In the genomic region with DNA sequence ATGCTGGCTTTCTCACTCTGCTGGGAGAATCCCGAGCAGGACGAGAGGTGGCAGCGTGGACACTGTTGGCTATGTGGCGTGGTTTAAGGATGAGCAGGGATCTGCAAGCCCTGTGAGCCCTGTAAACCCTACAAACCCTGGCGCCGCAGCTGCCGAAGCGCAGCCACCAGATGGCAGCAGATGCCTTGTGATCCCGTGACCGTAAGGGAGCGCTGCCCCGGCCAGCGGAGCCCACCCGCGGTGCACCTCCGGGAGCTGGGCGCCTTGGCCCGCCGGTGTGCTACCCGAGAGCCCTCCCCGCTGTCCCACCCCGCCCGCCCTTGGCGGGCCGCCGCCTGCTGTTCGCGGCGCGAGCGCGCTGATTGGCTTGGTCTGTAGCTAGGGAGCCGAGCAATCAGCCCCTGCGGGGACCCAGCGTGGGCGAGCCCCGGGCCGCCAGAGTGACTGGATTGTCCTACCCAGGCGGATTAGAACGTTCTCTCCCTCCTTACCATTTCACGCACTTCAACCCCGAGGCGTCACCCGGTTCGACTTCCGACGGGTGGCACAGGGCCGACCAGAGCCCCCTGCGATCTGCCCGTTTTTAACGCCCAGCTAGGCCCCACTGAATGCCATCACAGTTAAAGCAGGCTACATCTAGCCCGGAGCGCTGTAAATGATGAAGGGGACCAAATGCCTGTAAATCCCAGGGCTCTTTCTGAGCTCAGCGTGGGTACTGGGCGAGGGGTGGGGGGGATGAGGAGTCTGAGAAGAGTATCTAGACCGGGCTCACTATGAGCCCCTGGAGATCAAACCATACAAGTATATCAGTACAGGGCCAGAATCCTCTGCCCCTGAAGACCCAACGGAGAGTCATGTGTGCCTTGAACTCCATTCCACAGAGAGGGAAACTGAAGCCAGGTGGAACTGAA, we compare ENCODE assay signal across 8 mouse cellular contexts. TPM values are rescaled to one million over a fixed set of nuclear protein-coding genes. Genes with fewer than 3 reads are reported as not detected.
DNase-seq lines count a peak whose midpoint lies in the region; ATAC-seq lines count a peak whose summit lies in the region.

No protein-coding gene starts in this region.

- H3K4me2 ChIP-seq in heart, embryonic 14.5 days (ENCODE audit: low read length): peak overlapping the region; percentile 90
- H3K4me2 ChIP-seq in liver, embryonic 12.5 days: peak overlapping the region; percentile 90
- peak overlapping the region; percentile 59 for H3K4me2 ChIP-seq in stomach, embryonic 14.5 days (replicated peaks; ENCODE audit: low read depth, low read length)

- peak; percentile 36 for DNase-seq in c-Kit-negative CD71-positive TER-119-positive erythroid progenitor cells, embryonic 14.5 days (ENCODE audit: low read depth, low spot score)
- DNase-seq in fibroblast of lung, adult 2 months (ENCODE audit: low read depth): peak; percentile 69
- DNase-seq in kidney, postnatal 10 days: peak; percentile 94
- peak; percentile 65 to 81 for DNase-seq in natural killer cell, adult 2 months (ENCODE audit: low spot score in 2 of 2)

- ATAC-seq in CD4-positive, CD25-positive, alpha-beta regulatory T cell, adult 4 months: peak; percentile 89
- peak; percentile 86 for ATAC-seq in heart, embryonic 14.5 days (ENCODE audit: insufficient number of reproducible peaks, insufficient read depth, low FRiP score, low read depth)
- peak; percentile 84 for ATAC-seq in liver, embryonic 12.5 days
- ATAC-seq in stomach, embryonic 14.5 days (ENCODE audit: insufficient number of reproducible peaks, insufficient read depth, low FRiP score, low read depth): peak; percentile 91

- H3K9me3 ChIP-seq in heart, embryonic 14.5 days (ENCODE audit: control insufficient read depth, low read length): no peaks in the 10 kb centered on the region
- H3K9me3 ChIP-seq in liver, embryonic 12.5 days (replicated peaks): no peaks in the 10 kb centered on the region
- H3K9me3 ChIP-seq in stomach, embryonic 14.5 days (ENCODE audit: control insufficient read depth, low read depth, low read length): no peaks in the 10 kb centered on the region

- H3K9ac ChIP-seq in heart, embryonic 14.5 days (ENCODE audit: low read length): peak overlapping the region; percentile 75
- H3K9ac ChIP-seq in liver, embryonic 12.5 days: peak overlapping the region; percentile 67
- peak overlapping the region; percentile 39 for H3K9ac ChIP-seq in stomach, embryonic 14.5 days (replicated peaks; ENCODE audit: low read depth, low read length)

- H3K27me3 ChIP-seq in heart, embryonic 14.5 days (ENCODE audit: control insufficient read depth, insufficient read depth, low read length): no peaks in the 10 kb centered on the region
- peaks cover 18% of the 10 kb centered on the region; the same call in 1 of the 2 replicates for H3K27me3 ChIP-seq in liver, embryonic 12.5 days (replicated peaks)
- H3K27me3 ChIP-seq in stomach, embryonic 14.5 days (ENCODE audit: control insufficient read depth, insufficient read depth, low read length): no peaks in the 10 kb centered on the region

- peaks cover 0 to 14% of the 10 kb centered on the region in 2 experiments for H3K4me1 ChIP-seq in heart, embryonic 14.5 days (ENCODE audit: control insufficient read depth in 2 of 2, insufficient read depth in 2 of 2, low read length in 2 of 2)
- peaks cover 11% of the 10 kb centered on the region for H3K4me1 ChIP-seq in liver, embryonic 12.5 days
- H3K4me1 ChIP-seq in stomach, embryonic 14.5 days (ENCODE audit: control insufficient read depth, insufficient read depth, low read length): no peaks in the 10 kb centered on the region

- WGBS in heart, embryonic 14.5 days: 2% methylated on average over 54 of the region's 57 CpGs
- WGBS in liver, embryonic 12.5 days (ENCODE audit: insufficient replicate concordance): 2% methylated on average over 57 of the region's 57 CpGs
- 1% methylated on average over 57 of the region's 57 CpGs for WGBS in stomach, embryonic 14.5 days

- H3K27ac ChIP-seq in heart, embryonic 14.5 days (replicated peaks in 1 of 2; ENCODE audit: control insufficient read depth in 1 of 2, insufficient read depth in 1 of 2, low read depth in 2 of 2, low read length in 2 of 2): no peak overlapping the region
- 0 out of 2 replicates have a peak overlapping the region, but pooled peaks have one; percentile 21 for H3K27ac ChIP-seq in liver, embryonic 12.5 days
- H3K27ac ChIP-seq in stomach, embryonic 14.5 days (ENCODE audit: low read length): peak overlapping the region; percentile 30; the same call in 1 of the 2 replicates

- no peaks in the 10 kb centered on the region for H3K36me3 ChIP-seq in heart, embryonic 14.5 days (ENCODE audit: control insufficient read depth, insufficient read depth, low read length)
- no peaks in the 10 kb centered on the region for H3K36me3 ChIP-seq in liver, embryonic 12.5 days
- no peaks in the 10 kb centered on the region for H3K36me3 ChIP-seq in stomach, embryonic 14.5 days (ENCODE audit: control insufficient read depth, insufficient read depth, low read length)

- peak overlapping the region; percentile 47 to 51 for H3K4me3 ChIP-seq in heart, embryonic 14.5 days (ENCODE audit: control insufficient read depth in 1 of 2, insufficient read depth in 1 of 2, low read depth in 1 of 2, low read length in 2 of 2)
- peak overlapping the region; percentile 59 for H3K4me3 ChIP-seq in liver, embryonic 12.5 days
- peak overlapping the region; percentile 42 for H3K4me3 ChIP-seq in stomach, embryonic 14.5 days (ENCODE audit: low read depth, low read length)

RNA-seq across cellular contexts. Expression of gene Uri1, which starts 38.0 kb away (rescaled TPM):
- polyA plus RNA-seq in CD4-positive, CD25-positive, alpha-beta regulatory T cell, adult 4 months (2017; shearing (Covaris generic)): 10 to 100 TPM; 14.7 to 20.8 TPM
- polyA plus RNA-seq in heart, embryonic 14.5 days (2014; fragmentation: Nextera tagmentation; extraction: Ambion mirVana): 33.6 and 33.9 TPM in 2 replicates
- polyA plus RNA-seq in liver, embryonic 12.5 days (2016; fragmentation: Nextera tagmentation; extraction: Ambion mirVana): 26.1 and 28.2 TPM in 2 replicates
- polyA plus RNA-seq in stomach, embryonic 14.5 days (2014; fragmentation: Nextera tagmentation; extraction: Ambion mirVana): 42.0 and 45.2 TPM in 2 replicates

RNA-seq across cellular contexts. Expression of gene Ccne1, which starts 46.0 kb away (rescaled TPM):
- 1 to 10 TPM; 3.3 to 3.5 TPM for polyA plus RNA-seq in CD4-positive, CD25-positive, alpha-beta regulatory T cell, adult 4 months (2017; shearing (Covaris generic))
- polyA plus RNA-seq in heart, embryonic 14.5 days (2014; fragmentation: Nextera tagmentation; extraction: Ambion mirVana): 29.2 and 33.2 TPM in 2 replicates
- polyA plus RNA-seq in liver, embryonic 12.5 days (2016; fragmentation: Nextera tagmentation; extraction: Ambion mirVana): 145 and 150 TPM in 2 replicates
- 70.3 and 74.8 TPM in 2 replicates for polyA plus RNA-seq in stomach, embryonic 14.5 days (2014; fragmentation: Nextera tagmentation; extraction: Ambion mirVana)

Comparison
In these comparisons a context has a peak if more than half of its experiments do, and no peak if none do; other contexts are left out.
1. DNase-seq: peak in every context shown above with its lines; median percentile 94 in kidney, postnatal 10 days; 73 in natural killer cell, adult 2 months; 69 in fibroblast of lung, adult 2 months; 36 in c-Kit-negative CD71-positive TER-119-positive erythroid progenitor cells, embryonic 14.5 days.
2. H3K27ac ChIP-seq: peak in liver, embryonic 12.5 days (single experiment) and stomach, embryonic 14.5 days (single experiment); none in heart, embryonic 14.5 days (0 of 2).
3. Peak in every context shown above with its lines, with median percentiles within 50 percentile points of each other: ATAC-seq, H3K4me2 ChIP-seq, H3K4me3 ChIP-seq and H3K9ac ChIP-seq.